Mouse (Mus musculus) myocyte (in vitro differentiated cells): Measurements from ENCODE around the gene Abca13. TPM values are rescaled to one million over a fixed set of nuclear protein-coding genes. Genes with fewer than 3 reads are reported as not detected.
"Not testable (repeated sequence)": the region's sequence is repeated elsewhere in the genome, so short reads cannot be mapped to it uniquely, and the experiment has no call there.

Source experiments
- H3K27me3 ChIP-seq: one replicate; pipeline ENCODE4 v1.6.1; 2011; ENCODE audit not compliant: control insufficient read depth, insufficient read depth, insufficient read length
- H3K36me3 ChIP-seq: one replicate; pipeline ENCODE4 v1.6.1; 2011; ENCODE audit not compliant: control insufficient read depth, insufficient read depth
- H3K4me2 ChIP-seq: one replicate; pipeline ENCODE4 v1.6.1; 2011; ENCODE audit warnings: low read depth, control low read depth
- H3K4me3 ChIP-seq: one replicate; pipeline ENCODE4 v1.5.1; 2011; ENCODE audit warnings: mild to moderate bottlenecking, control low read depth, moderate library complexity
- H3K79me2 ChIP-seq: one replicate; pipeline ENCODE4 v1.6.1; 2011; ENCODE audit not compliant: control insufficient read depth, insufficient read depth
- H3ac ChIP-seq: one replicate; pipeline ENCODE4 v1.6.1; 2011; ENCODE audit not compliant: control insufficient read depth, insufficient read length
- CEBPB ChIP-seq: IDR thresholded peaks from 2 replicates; pipeline ENCODE4 v1.6.1; 2011; ENCODE audit warnings: mild to moderate bottlenecking, moderate library complexity; ENCODE audit not compliant: poor library complexity, insufficient read depth, severe bottlenecking
- E2F4 ChIP-seq: IDR thresholded peaks from one replicate; pipeline ENCODE4 v1.6.1; 2011; ENCODE audit warnings: mild to moderate bottlenecking, control low read depth, moderate library complexity; ENCODE audit not compliant: insufficient read depth
- MAX ChIP-seq: IDR thresholded peaks from one replicate; pipeline ENCODE4 v1.6.1; 2011; ENCODE audit warnings: low read depth, mild to moderate bottlenecking, control low read depth
- MYOD1 ChIP-seq, 3 experiments: IDR thresholded peaks; one replicate each; pipeline ENCODE4 v1.6.1; 2011; ENCODE audit warnings: control low read depth in 2 of 3, low read depth in 2 of 3, mild to moderate bottlenecking in 2 of 3, moderate library complexity in 1 of 3; ENCODE audit not compliant: insufficient read length in 2 of 3, control insufficient read depth in 1 of 3
- MYOG ChIP-seq, 3 experiments: IDR thresholded peaks; one replicate each; pipeline ENCODE4 v1.6.1; 2011; ENCODE audit warnings: control low read depth in 2 of 3, low read depth in 2 of 3, mild to moderate bottlenecking in 2 of 3; ENCODE audit not compliant: insufficient read length in 2 of 3, control insufficient read depth in 1 of 3, insufficient read depth in 1 of 3
- POLR2A ChIP-seq: IDR thresholded peaks from one replicate; pipeline ENCODE4 v1.6.1; 2011; ENCODE audit warnings: low read depth, mild to moderate bottlenecking, control low read depth, moderate library complexity; ENCODE audit not compliant: insufficient read length
- POLR2AphosphoS2 ChIP-seq: IDR thresholded peaks from one replicate; pipeline ENCODE4 v1.6.1; 2011; ENCODE audit warnings: low read depth, control low read depth; ENCODE audit not compliant: insufficient read length
- REST ChIP-seq: IDR thresholded peaks from one replicate; pipeline ENCODE4 v1.6.1; 2011; ENCODE audit warnings: mild to moderate bottlenecking, control low read depth, moderate library complexity; ENCODE audit not compliant: insufficient read depth, insufficient read length
- SRF ChIP-seq: IDR thresholded peaks from one replicate; pipeline ENCODE4 v1.6.1; 2011; ENCODE audit warnings: low read depth; ENCODE audit not compliant: control insufficient read depth, insufficient read length
- TCF12 ChIP-seq: IDR thresholded peaks from one replicate; pipeline ENCODE4 v1.6.1; 2011; ENCODE audit warnings: mild to moderate bottlenecking, control low read depth; ENCODE audit not compliant: poor library complexity, insufficient read depth, severe bottlenecking
- TCF3 ChIP-seq: IDR thresholded peaks from one replicate; pipeline ENCODE4 v1.6.1; 2011; ENCODE audit warnings: low read depth, control low read depth; ENCODE audit not compliant: insufficient read length
- USF1 ChIP-seq: IDR thresholded peaks from one replicate; pipeline ENCODE4 v1.6.1; 2011; ENCODE audit warnings: low read depth, mild to moderate bottlenecking, control low read depth, moderate library complexity
- polyA plus RNA-seq: library from polyadenylated mRNA; unstranded; fragments of >200 nt; fragmentation: generic; extraction: Trizol; gene quantifications from one replicate; pipeline ENCODE4 v1.2.1, GENCODE M21; 2012; ENCODE audit warnings: missing spikeins

Abca13 gene
- polyA plus RNA-seq, 1 experiment = 0.05 TPM

DNA sequence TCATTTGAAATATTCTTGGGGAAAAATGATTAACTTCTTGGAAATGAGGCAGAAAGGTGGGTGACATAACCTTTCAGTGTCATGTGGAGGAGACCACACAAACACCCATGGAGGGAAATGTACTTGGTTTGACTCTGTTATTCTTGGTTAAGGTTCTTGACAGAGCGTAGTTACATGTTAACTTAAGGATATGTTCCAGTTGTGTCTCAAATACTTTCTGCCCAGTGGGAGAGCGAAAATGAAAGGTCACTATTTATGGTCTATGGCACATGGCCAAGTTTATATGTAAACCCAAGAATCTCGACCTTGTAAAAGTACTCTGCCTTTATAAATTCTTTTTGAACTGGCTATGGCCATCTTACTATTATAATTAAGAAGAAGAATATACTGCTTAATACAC lies 31.8 kb upstream of the Abca13 start:
- no peaks in the 10 kb centered on the region for H3K36me3 ChIP-seq
- TF ChIP-seq MAX (no peak), E2F4 (no peak), REST (no peak), SRF (no peak), TCF12 (no peak), USF1 (no peak), CEBPB (no peak), MYOG (IDR thresholded peaks at IDR 0.05; ENCODE audit: control insufficient read depth in 1 of 3, insufficient read depth in 1 of 3, insufficient read length in 2 of 3, low read depth in 2 of 3) (no peak), TCF3 (no peak), POLR2AphosphoS2 (no peak), MYOD1 (IDR thresholded peaks at IDR 0.05; ENCODE audit: control insufficient read depth in 1 of 3, insufficient read length in 2 of 3, low read depth in 2 of 3) (no peak), POLR2A (no peak)
- no peaks in the 10 kb centered on the region for H3K79me2 ChIP-seq
- no peak overlapping the region for H3ac ChIP-seq
- peaks cover 8% of the 10 kb centered on the region for H3K27me3 ChIP-seq
- no peak overlapping the region for H3K4me2 ChIP-seq
- no peak overlapping the region for H3K4me3 ChIP-seq

DNA sequence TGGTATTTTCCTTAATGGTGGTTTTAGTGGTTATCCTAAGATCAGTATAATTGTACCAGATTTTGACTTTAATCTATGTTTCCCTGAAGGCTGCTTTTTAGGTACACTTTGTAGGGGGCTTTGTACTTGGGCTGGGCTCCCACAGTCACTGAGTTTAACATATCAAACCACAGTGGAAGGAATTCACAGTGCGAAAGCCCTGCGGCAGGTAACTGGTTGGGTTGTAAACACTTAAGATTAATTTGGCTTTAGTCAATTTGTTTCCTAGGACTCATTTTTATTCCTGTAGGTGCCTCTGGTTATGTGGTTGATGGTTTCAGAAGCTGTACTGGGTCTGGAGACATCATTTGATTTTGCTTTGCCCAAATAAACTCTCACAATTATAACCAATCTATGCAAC lies 24.4 kb upstream of the Abca13 start:
- Histone ChIP-seq H3K4me3 (no peak overlapping the region), H3K4me2 (no peak overlapping the region), H3K27me3 (no peaks in the 10 kb centered on the region), H3K79me2 (no peaks in the 10 kb centered on the region), H3K36me3 (no peaks in the 10 kb centered on the region), H3ac (no peak overlapping the region)
- no peak for TF ChIP-seq POLR2A
- no peak for TF ChIP-seq MYOD1 (IDR thresholded peaks at IDR 0.05; ENCODE audit: control insufficient read depth in 1 of 3, insufficient read length in 2 of 3, low read depth in 2 of 3)
- TF ChIP-seq REST = no peak
- TF ChIP-seq SRF = no peak
- no peak for TF ChIP-seq MAX
- TF ChIP-seq CEBPB = no peak
- TF ChIP-seq TCF12 = no peak
- TF ChIP-seq TCF3 = no peak
- no peak for TF ChIP-seq MYOG (IDR thresholded peaks at IDR 0.05; ENCODE audit: control insufficient read depth in 1 of 3, insufficient read depth in 1 of 3, insufficient read length in 2 of 3, low read depth in 2 of 3)
- no peak for TF ChIP-seq POLR2AphosphoS2
- TF ChIP-seq E2F4 = no peak
- no peak for TF ChIP-seq USF1

DNA sequence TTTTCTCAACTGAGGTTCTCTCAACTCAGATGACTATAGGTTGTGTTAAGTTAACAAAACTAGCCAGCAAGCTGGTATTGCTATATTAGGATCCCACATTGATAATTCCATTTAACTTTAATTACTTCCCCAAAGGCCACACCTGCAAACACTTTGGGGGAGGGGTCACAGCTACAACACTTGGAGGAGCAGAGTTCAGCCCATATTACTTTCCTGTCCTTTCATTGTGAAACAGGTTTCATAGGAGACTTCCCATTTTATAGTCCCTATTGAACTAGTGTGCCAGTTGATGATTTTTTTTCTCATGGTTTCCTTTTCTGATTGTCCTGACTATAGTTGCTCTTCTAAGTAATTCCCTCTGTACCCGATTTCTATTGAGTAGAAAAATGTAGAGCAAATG lies 10.3 kb upstream of the Abca13 start:
- Histone ChIP-seq H3K79me2 (no peaks in the 10 kb centered on the region), H3K27me3 (no peaks in the 10 kb centered on the region), H3K4me3 (no peak overlapping the region), H3K36me3 (no peaks in the 10 kb centered on the region), H3ac (no peak overlapping the region), H3K4me2 (no peak overlapping the region)
- TF ChIP-seq POLR2AphosphoS2 (no peak), USF1 (no peak), MYOD1 (IDR thresholded peaks at IDR 0.05; ENCODE audit: control insufficient read depth in 1 of 3, insufficient read length in 2 of 3, low read depth in 2 of 3) (no peak), REST (no peak), MYOG (IDR thresholded peaks at IDR 0.05; ENCODE audit: control insufficient read depth in 1 of 3, insufficient read depth in 1 of 3, insufficient read length in 2 of 3, low read depth in 2 of 3) (no peak), TCF3 (no peak), POLR2A (no peak), MAX (no peak), E2F4 (no peak), TCF12 (no peak), SRF (no peak), CEBPB (no peak)

DNA sequence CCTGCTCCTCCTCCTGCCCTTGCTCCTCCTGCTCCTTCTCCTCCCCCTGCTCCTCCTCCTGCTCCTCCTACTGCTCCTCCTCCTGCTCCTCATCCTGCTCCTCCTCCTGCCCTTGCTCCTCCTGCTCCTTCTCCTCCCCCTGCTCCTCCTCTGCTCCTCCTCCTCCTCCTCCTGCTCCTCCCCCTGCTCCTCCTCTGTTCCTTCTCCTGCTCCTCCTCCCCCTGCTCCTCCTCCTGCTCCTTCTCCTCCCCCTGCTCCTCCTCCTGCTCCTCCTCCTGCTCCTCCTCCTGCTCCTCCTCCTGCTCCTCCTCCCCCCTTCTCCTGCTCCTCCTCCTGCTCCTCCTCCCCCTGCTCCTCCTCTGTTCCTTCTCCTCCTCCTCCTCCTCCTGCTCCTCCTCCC lies 2.3 kb upstream of the Abca13 start:
- not testable (repeated sequence) for H3K27me3 ChIP-seq, H3K79me2 ChIP-seq, H3K4me3 ChIP-seq, H3K36me3 ChIP-seq, H3ac ChIP-seq
- peak overlapping the region; percentile 65 for H3K4me2 ChIP-seq

DNA sequence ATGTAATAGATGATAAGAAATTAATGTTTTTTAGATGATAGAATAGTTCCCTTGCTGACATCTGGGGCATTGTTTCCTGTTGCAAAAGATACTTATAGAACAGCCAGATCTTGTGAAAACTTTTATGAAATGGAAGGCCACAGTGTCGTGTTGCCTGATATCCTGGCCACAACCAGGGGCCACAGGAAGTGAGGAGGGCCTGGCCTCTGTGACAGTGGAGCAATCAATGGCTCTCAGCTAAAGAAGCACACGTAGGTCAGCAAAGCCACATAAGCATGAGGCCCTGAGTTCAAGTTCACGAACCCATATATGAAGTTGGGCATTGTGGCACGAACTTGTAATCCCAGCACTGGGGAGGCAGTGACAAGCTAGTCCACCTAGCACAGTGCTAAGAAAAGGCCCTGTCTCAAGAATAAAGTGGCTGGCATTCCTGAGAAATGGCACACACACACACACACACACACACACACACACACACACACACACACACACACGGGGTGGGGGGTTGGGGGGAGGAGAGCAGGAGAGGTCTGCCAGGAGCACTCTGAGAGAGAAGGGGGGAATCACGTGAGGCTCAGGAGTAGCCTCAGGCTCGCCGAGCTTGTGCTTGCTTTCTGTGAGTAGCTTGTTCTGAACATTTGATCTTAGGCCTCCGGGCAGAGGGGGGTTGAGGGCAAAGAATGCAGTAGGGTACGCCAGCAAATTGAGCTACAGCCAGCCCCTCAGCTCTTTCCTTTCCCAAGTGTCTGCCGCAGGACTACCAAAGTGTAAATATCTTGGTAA lies 779 bp upstream of the Abca13 start:
- no peak overlapping the region for H3K4me3 ChIP-seq
- TF ChIP-seq MAX (no peak), USF1 (no peak), TCF12 (no peak), MYOD1 (IDR thresholded peaks at IDR 0.05; ENCODE audit: control insufficient read depth in 1 of 3, insufficient read length in 2 of 3, low read depth in 2 of 3) (no peak), POLR2A (no peak), TCF3 (no peak), CEBPB (no peak)
- no peak overlapping the region for H3ac ChIP-seq
- H3K4me2 ChIP-seq = no peak overlapping the region
- H3K36me3 ChIP-seq = no peaks in the 10 kb centered on the region
- no peaks in the 10 kb centered on the region for H3K27me3 ChIP-seq
- no peaks in the 10 kb centered on the region for H3K79me2 ChIP-seq
